13 mouse cellular contexts compared by ENCODE assay signal in the genomic region with DNA sequence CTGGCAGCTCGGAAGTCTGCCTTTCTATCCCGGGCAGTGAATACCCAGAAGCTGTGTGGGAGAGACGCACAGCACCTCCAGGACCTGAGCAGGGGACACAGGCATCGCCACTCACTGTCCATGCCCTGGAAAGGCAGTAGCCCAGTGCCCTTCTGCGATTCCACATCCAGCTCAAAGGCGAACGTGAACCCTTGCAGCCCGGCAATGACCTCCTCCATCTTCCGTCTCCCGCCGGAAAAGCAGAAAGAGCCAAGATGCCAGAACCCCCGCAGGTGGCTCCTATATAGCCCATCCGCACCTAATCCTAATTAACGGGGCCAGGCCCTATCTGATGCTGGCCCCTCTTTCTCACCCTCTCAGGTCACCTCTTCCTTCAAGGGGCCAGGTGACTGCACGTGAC. TPM values are rescaled to one million over a fixed set of nuclear protein-coding genes. Genes with fewer than 3 reads are reported as not detected.
DNase-seq lines count a peak whose midpoint lies in the region; ATAC-seq and TF ChIP-seq lines count a peak whose summit lies in the region.
"Had no signal": no experiment of that assay in that cellular context is flagged by ENCODE, and none has a peak within 500 bp of the region (broad histone marks: within the 10 kb centered on the region; RNA-seq: fewer than 3 reads in every experiment).

No protein-coding gene starts in this region.

- H3K27ac ChIP-seq in heart, embryonic 16.5 days (ENCODE audit: low read length) = no peak overlapping the region
- H3K27ac ChIP-seq in testis, adult 2 months (ENCODE audit: control insufficient read depth, insufficient read depth, low read depth, low read length) = no peak overlapping the region
- no peak overlapping the region for H3K27ac ChIP-seq in hindbrain, embryonic 14.5 days
- H3K27ac ChIP-seq: layer of hippocampus, adult 2 months; liver, embryonic 12.5 days had no signal

- 0 out of 2 replicates have a peak, but pooled peaks cover 3% of the 10 kb centered on the region for H3K9me3 ChIP-seq in heart, embryonic 16.5 days (replicated peaks; ENCODE audit: control insufficient read depth, low read length)
- no peaks in the 10 kb centered on the region for H3K9me3 ChIP-seq in hindbrain, embryonic 14.5 days (ENCODE audit: control insufficient read depth, low read length)
- H3K9me3 ChIP-seq: liver, embryonic 12.5 days had no signal

- H3K9ac ChIP-seq in heart, embryonic 16.5 days (ENCODE audit: low read length) = no peak overlapping the region; the same call in 1 of the 2 replicates
- H3K9ac ChIP-seq in hindbrain, embryonic 14.5 days = no peak overlapping the region
- H3K9ac ChIP-seq: liver, embryonic 12.5 days had no signal

- intact Hi-C loops in heart, postnatal 14 days (cut with DNase I) = loop anchor here (10.0 kb wide), 1 partner anchor 926 kb away; no protein-coding TSS in a partner anchor

- H3K4me2 ChIP-seq in heart, embryonic 16.5 days (ENCODE audit: low read depth, low read length) = no peak overlapping the region
- H3K4me2 ChIP-seq in hindbrain, embryonic 14.5 days (replicated peaks) = no peak overlapping the region
- H3K4me2 ChIP-seq: liver, embryonic 12.5 days had no signal

- no peak for DNase-seq in heart, postnatal 14 days
- DNase-seq in testis, postnatal 10 days (ENCODE audit: low spot score) = no peak
- no peak for DNase-seq in hindbrain, embryonic 14.5 days (ENCODE audit: low spot score)
- DNase-seq in layer of hippocampus, postnatal 14 days (ENCODE audit: low spot score in 2 of 2) = no peak
- DNase-seq in left cerebral cortex, adult 8-10 months (ENCODE audit: low spot score in 2 of 2) = no peak
- DNase-seq: adrenal gland, adult 2 months; heart, adult 18-20 months; right cerebral cortex, postnatal 14 days had no signal

- WGBS in heart, embryonic 16.5 days = 27% methylated on average over 15 of the region's 15 CpGs
- WGBS in hindbrain, embryonic 14.5 days = 12% methylated on average over 15 of the region's 15 CpGs

- no peak for TF ChIP-seq POLR2A in testis, adult 2 months (IDR thresholded peaks at IDR 0.05; ENCODE audit: control insufficient read depth, low read depth, low read length)

- H3K36me3 ChIP-seq in heart, embryonic 16.5 days (ENCODE audit: control insufficient read depth, insufficient read depth) = peaks cover 3% of the 10 kb centered on the region; the same call in 1 of the 2 replicates
- H3K36me3 ChIP-seq in testis, adult 2 months (ENCODE audit: control insufficient read depth, insufficient read depth, low read length) = no peaks in the 10 kb centered on the region
- H3K36me3 ChIP-seq in hindbrain, embryonic 14.5 days (replicated peaks; ENCODE audit: control insufficient read depth, insufficient read depth) = no peaks in the 10 kb centered on the region
- H3K36me3 ChIP-seq: liver, embryonic 12.5 days had no signal

- no peak for TF ChIP-seq CTCF in testis, adult 2 months (IDR thresholded peaks at IDR 0.05; ENCODE audit: control insufficient read depth, insufficient read depth, insufficient replicate concordance, low read depth, low read length)

- H3K4me1 ChIP-seq in heart, embryonic 16.5 days (ENCODE audit: control insufficient read depth, insufficient read depth, low read length) = peaks cover 3% of the 10 kb centered on the region; the same call in 1 of the 2 replicates
- peaks cover 18% of the 10 kb centered on the region for H3K4me1 ChIP-seq in testis, adult 2 months (ENCODE audit: control insufficient read depth, insufficient read depth, low read length)
- H3K4me1 ChIP-seq in hindbrain, embryonic 14.5 days (replicated peaks; ENCODE audit: control insufficient read depth, insufficient read depth, low read length) = peaks cover 15% of the 10 kb centered on the region
- H3K4me1 ChIP-seq: liver, embryonic 12.5 days had no signal

- no peaks in the 10 kb centered on the region for H3K27me3 ChIP-seq in heart, embryonic 16.5 days (ENCODE audit: control insufficient read depth, insufficient read depth, low read length)
- H3K27me3 ChIP-seq in testis, adult 2 months (ENCODE audit: control insufficient read depth, insufficient read depth, low read length) = no peaks in the 10 kb centered on the region
- 0 out of 2 replicates have a peak, but pooled peaks cover 7% of the 10 kb centered on the region for H3K27me3 ChIP-seq in hindbrain, embryonic 14.5 days (ENCODE audit: control insufficient read depth, insufficient read depth, low read length)

- no peak; the same call in 1 of the 2 replicates for ATAC-seq in heart, embryonic 16.5 days (replicated peaks; ENCODE audit: extremely low read depth, insufficient read depth, low FRiP score)
- peak; percentile 38 for ATAC-seq in hindbrain, embryonic 14.5 days (ENCODE audit: low FRiP score)
- no peak for ATAC-seq in megakaryocyte progenitor cell, adult 5-6 weeks (replicated peaks; ENCODE audit: poor library complexity)
- ATAC-seq: liver, embryonic 12.5 days had no signal

- H3K4me3 ChIP-seq in heart, embryonic 16.5 days (ENCODE audit: low read length) = peak overlapping the region; percentile 11; the same call in 1 of the 2 replicates
- peak overlapping the region; percentile 75 for H3K4me3 ChIP-seq in testis, adult 2 months (ENCODE audit: control insufficient read depth, low read depth, low read length)
- no peak overlapping the region for H3K4me3 ChIP-seq in hindbrain, embryonic 14.5 days (replicated peaks; ENCODE audit: low read length)
- H3K4me3 ChIP-seq: layer of hippocampus, adult 2 months; liver, embryonic 12.5 days had no signal

RNA-seq across cellular contexts. Expression of a gene that starts 0.5 kb away (rescaled TPM):
- polyA plus RNA-seq in heart, embryonic 16.5 days (2015; fragmentation: Nextera tagmentation; extraction: Ambion mirVana) = 4.6 and 13.3 TPM in 2 replicates
- under 1 TPM in 1 of 2 experiments, not detected in 1; 0.20 TPM for total RNA-seq in heart, postnatal 14 days (2021)
- polyA plus RNA-seq in testis, adult 2 months (2012; rRNA removed) = 74.1 and 80.7 TPM in 2 replicates
- 0.27 and 0.54 TPM in 2 replicates for polyA plus RNA-seq in hindbrain, embryonic 14.5 days (2014; fragmentation: Nextera tagmentation; extraction: Ambion mirVana)
- total RNA-seq in layer of hippocampus, postnatal 14 days (2021) = not detected
- total RNA-seq in megakaryocyte progenitor cell, adult 5-6 weeks (2015) = not detected in 2 replicates
- total RNA-seq in megakaryocyte progenitor cell, adult 5-6 weeks (2017) = not detected in 2 replicates
- under 1 TPM in 2 of 4 experiments, not detected in 2; 0.35 to 0.76 TPM for total RNA-seq in left cerebral cortex, adult 8-10 months (2022)
- total RNA-seq: heart, adult 18-20 months; layer of hippocampus, adult 2 months had no signal
- polyA plus RNA-seq: adrenal gland, adult 2 months had no signal

RNA-seq across cellular contexts. Expression of a gene that starts 25.1 kb away (rescaled TPM):
- polyA plus RNA-seq in heart, embryonic 16.5 days (2015; fragmentation: Nextera tagmentation; extraction: Ambion mirVana) = 14.8 and 16.8 TPM in 2 replicates
- 1 to 10 TPM; 6.5 to 7.1 TPM for total RNA-seq in heart, postnatal 14 days (2021)
- polyA plus RNA-seq in testis, adult 2 months (2012; rRNA removed) = 226 and 236 TPM in 2 replicates
- polyA plus RNA-seq in hindbrain, embryonic 14.5 days (2014; fragmentation: Nextera tagmentation; extraction: Ambion mirVana) = 22.2 and 24.2 TPM in 2 replicates
- total RNA-seq in layer of hippocampus, postnatal 14 days (2021) = 10 to 100 TPM; 12.7 to 13.5 TPM
- 8.8 and 10.9 TPM in 2 replicates for total RNA-seq in megakaryocyte progenitor cell, adult 5-6 weeks (2015)
- total RNA-seq in megakaryocyte progenitor cell, adult 5-6 weeks (2017) = 16.9 and 17.3 TPM in 2 replicates
- 10 to 100 TPM; 11.4 to 15.4 (median 12.8) TPM for total RNA-seq in left cerebral cortex, adult 8-10 months (2022)

RNA-seq across cellular contexts. Expression of a gene that starts 25.3 kb away (rescaled TPM):
- 39.6 and 41.1 TPM in 2 replicates for polyA plus RNA-seq in heart, embryonic 16.5 days (2015; fragmentation: Nextera tagmentation; extraction: Ambion mirVana)
- 10 to 100 TPM; 15.3 to 16.0 TPM for total RNA-seq in heart, postnatal 14 days (2021)
- 143 and 168 TPM in 2 replicates for polyA plus RNA-seq in testis, adult 2 months (2012; rRNA removed)
- 42.3 and 43.7 TPM in 2 replicates for polyA plus RNA-seq in hindbrain, embryonic 14.5 days (2014; fragmentation: Nextera tagmentation; extraction: Ambion mirVana)
- 10 to 100 TPM; 24.5 to 24.7 TPM for total RNA-seq in layer of hippocampus, postnatal 14 days (2021)
- total RNA-seq in megakaryocyte progenitor cell, adult 5-6 weeks (2015) = 12.3 and 13.7 TPM in 2 replicates
- 16.0 and 20.0 TPM in 2 replicates for total RNA-seq in megakaryocyte progenitor cell, adult 5-6 weeks (2017)
- 10 to 100 TPM; 27.9 to 31.5 (median 29.3) TPM for total RNA-seq in left cerebral cortex, adult 8-10 months (2022)

RNA-seq across cellular contexts. Expression of a gene that starts 42.4 kb away (rescaled TPM):
- 25.1 and 30.2 TPM in 2 replicates for polyA plus RNA-seq in heart, embryonic 16.5 days (2015; fragmentation: Nextera tagmentation; extraction: Ambion mirVana)
- 10 to 100 TPM; 30.9 to 33.4 TPM for total RNA-seq in heart, postnatal 14 days (2021)
- 27.4 and 29.4 TPM in 2 replicates for polyA plus RNA-seq in testis, adult 2 months (2012; rRNA removed)
- 42.0 and 43.8 TPM in 2 replicates for polyA plus RNA-seq in hindbrain, embryonic 14.5 days (2014; fragmentation: Nextera tagmentation; extraction: Ambion mirVana)
- total RNA-seq in layer of hippocampus, postnatal 14 days (2021) = 10 to 100 TPM; 42.1 to 46.9 TPM
- 10.0 and 10.3 TPM in 2 replicates for total RNA-seq in megakaryocyte progenitor cell, adult 5-6 weeks (2015)
- 14.5 and 14.7 TPM in 2 replicates for total RNA-seq in megakaryocyte progenitor cell, adult 5-6 weeks (2017)
- total RNA-seq in left cerebral cortex, adult 8-10 months (2022) = 10 to 100 TPM; 30.5 to 32.6 (median 31.8) TPM

RNA-seq across cellular contexts. Expression of a gene that starts 59.4 kb away (rescaled TPM):
- 11.9 and 16.2 TPM in 2 replicates for polyA plus RNA-seq in heart, embryonic 16.5 days (2015; fragmentation: Nextera tagmentation; extraction: Ambion mirVana)
- 1 to 10 TPM; 2.9 to 3.7 TPM for total RNA-seq in heart, postnatal 14 days (2021)
- 8.1 and 8.9 TPM in 2 replicates for polyA plus RNA-seq in testis, adult 2 months (2012; rRNA removed)
- 25.5 and 30.2 TPM in 2 replicates for polyA plus RNA-seq in hindbrain, embryonic 14.5 days (2014; fragmentation: Nextera tagmentation; extraction: Ambion mirVana)
- total RNA-seq in layer of hippocampus, postnatal 14 days (2021) = 10 to 100 TPM; 22.0 to 27.0 TPM
- 25.6 and 30.9 TPM in 2 replicates for total RNA-seq in megakaryocyte progenitor cell, adult 5-6 weeks (2015)
- total RNA-seq in megakaryocyte progenitor cell, adult 5-6 weeks (2017) = 30.9 and 32.6 TPM in 2 replicates
- total RNA-seq in left cerebral cortex, adult 8-10 months (2022) = 10 to 100 TPM; 14.6 to 16.7 (median 16.2) TPM
